Mouse (Mus musculus): ENCODE measurements around the gene Susd1. TPM values are rescaled to one million over a fixed set of nuclear protein-coding genes. Genes with fewer than 3 reads are reported as not detected.

Gene Susd1
- total and polyA plus RNA-seq, 3 experiments = 1.5 to 2.3 (median 1.6) TPM

DNA sequence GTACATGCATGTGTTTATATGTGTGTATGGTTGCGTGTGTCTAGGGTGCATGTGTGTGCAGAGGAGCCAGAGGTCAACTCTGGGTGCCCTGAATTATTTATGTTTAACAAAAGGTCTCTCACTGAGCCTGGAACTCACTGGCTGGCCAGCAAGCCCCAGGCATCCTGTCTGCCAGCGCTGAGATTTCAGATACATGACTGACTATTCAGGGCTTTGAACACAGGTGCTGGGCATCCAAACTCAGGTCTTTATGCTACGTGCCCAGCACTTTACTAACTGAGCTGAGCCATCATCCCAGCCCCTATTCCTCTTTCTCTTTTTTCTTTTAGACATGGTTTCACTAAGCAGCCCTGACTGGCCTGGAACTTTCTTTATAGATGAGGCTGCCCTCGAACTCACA is 59.8 kb downstream of the Susd1 start:
- DNase-seq = no peak

DNA sequence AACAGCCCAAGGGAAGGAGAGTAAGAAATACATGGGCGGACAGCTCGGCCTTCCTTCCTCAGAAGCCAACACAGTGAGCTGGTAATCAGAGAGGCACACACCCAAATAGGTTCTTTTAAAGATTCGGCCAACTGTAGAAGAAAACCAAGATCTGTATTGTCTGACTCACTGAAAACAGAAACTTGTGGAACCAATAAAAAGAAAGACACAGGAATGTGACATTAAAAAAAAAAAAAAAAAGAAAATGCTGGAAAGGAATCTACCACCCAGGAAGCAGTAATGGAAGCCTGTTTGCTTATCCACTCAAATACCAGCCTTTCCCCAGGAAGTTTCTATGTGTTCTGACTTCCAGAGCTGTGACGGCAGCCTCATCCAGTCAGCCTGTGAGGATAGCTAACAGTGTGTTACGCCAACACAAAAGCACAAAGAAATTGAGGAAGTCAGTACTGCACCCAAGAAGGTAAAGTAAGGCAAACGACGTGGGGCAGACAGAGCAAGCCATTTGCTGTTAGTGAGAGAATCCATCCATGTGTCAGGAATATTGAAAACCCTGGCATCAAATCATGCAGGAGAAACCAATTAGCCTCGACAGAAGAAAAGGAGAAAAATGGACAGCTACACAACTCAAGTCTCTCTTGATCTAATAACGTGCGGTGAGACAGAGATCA is 64.0 kb downstream of the Susd1 start:
- Histone ChIP-seq H3K9ac (ENCODE audit: low read depth, low read length) (no peak overlapping the region), H3K27ac (no peak overlapping the region), H3K27me3 (ENCODE audit: control insufficient read depth, insufficient read depth, low read length) (no peaks in the 10 kb centered on the region), H3K4me1 (ENCODE audit: control insufficient read depth, insufficient read depth, low read length) (no peaks in the 10 kb centered on the region), H3K36me3 (ENCODE audit: control insufficient read depth, insufficient read depth, low read length) (no peaks in the 10 kb centered on the region), H3K4me3 (no peak overlapping the region), H3K79me2 (replicated peaks; ENCODE audit: control insufficient read depth, insufficient read depth, low read length) (no peaks in the 10 kb centered on the region)
- no peak for DNase-seq
- TF ChIP-seq POLR2A (IDR thresholded peaks at IDR 0.05; ENCODE audit: insufficient read depth, low read depth, low read length) (no peak), EP300 (IDR thresholded peaks at IDR 0.05; ENCODE audit: insufficient read depth, low read depth, low read length) (no peak), CTCF (IDR thresholded peaks at IDR 0.05) (no peak)
- intact Hi-C loops (cut with DNase I) = no loop called here
- WGBS = 68% methylated on average over 10 of the region's 10 CpGs

More for the DNA sequence above, 59.8 kb downstream of the Susd1 start:
- TF ChIP-seq POLR2A (IDR thresholded peaks at IDR 0.05; ENCODE audit: insufficient read depth, low read depth, low read length) = no peak
- TF ChIP-seq CTCF (IDR thresholded peaks at IDR 0.05) = no peak
- TF ChIP-seq EP300 (IDR thresholded peaks at IDR 0.05; ENCODE audit: insufficient read depth, low read depth, low read length) = no peak
- Histone ChIP-seq H3K79me2 (replicated peaks; ENCODE audit: control insufficient read depth, insufficient read depth, low read length) (no peaks in the 10 kb centered on the region), H3K4me1 (ENCODE audit: control insufficient read depth, insufficient read depth, low read length) (no peaks in the 10 kb centered on the region; the same call in 1 of the 2 replicates), H3K9ac (ENCODE audit: low read depth, low read length) (no peak overlapping the region), H3K36me3 (ENCODE audit: control insufficient read depth, insufficient read depth, low read length) (no peaks in the 10 kb centered on the region), H3K27ac (no peak overlapping the region), H3K27me3 (ENCODE audit: control insufficient read depth, insufficient read depth, low read length) (no peaks in the 10 kb centered on the region), H3K4me3 (no peak overlapping the region)
- intact Hi-C loops (cut with DNase I) = no loop called here
- 96% methylated on average over 4 of the region's 4 CpGs for WGBS

DNA sequence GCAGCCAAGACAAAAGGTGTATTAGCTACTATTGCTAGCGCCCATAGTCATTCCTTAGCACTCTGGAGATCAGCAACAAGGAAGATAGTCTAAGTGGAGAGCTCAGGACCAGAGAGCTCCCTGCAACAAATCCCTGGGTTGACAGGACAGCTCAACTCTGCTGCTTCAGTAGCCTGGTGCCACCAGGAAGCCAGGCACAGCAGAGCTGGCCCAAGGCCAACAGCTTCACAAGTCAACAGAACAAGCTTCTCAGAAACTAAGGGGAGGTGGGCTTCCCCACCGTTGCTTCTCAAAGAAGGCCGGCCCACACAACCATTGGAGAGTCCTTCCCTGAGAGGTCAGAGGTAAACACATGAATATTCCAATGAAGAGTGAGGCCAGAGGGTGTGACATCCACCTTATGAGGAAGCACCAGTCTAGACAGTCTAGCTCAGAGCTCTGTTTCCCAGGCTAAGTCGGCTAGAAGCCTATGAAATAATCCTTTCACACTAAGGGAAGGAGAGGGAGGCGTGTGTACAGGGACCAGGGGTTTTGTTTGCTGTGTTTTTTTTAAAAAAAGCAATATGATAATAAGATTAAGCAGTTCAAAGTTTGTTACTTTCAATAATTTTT is 65.8 kb downstream of the Susd1 start:
- Histone ChIP-seq H3K27ac (no peak overlapping the region), H3K79me2 (replicated peaks; ENCODE audit: control insufficient read depth, insufficient read depth, low read length) (no peaks in the 10 kb centered on the region), H3K27me3 (ENCODE audit: control insufficient read depth, insufficient read depth, low read length) (no peaks in the 10 kb centered on the region), H3K4me1 (ENCODE audit: control insufficient read depth, insufficient read depth, low read length) (no peaks in the 10 kb centered on the region), H3K4me3 (no peak overlapping the region), H3K9ac (ENCODE audit: low read depth, low read length) (no peak overlapping the region), H3K36me3 (ENCODE audit: control insufficient read depth, insufficient read depth, low read length) (no peaks in the 10 kb centered on the region)
- DNase-seq = no peak
- WGBS = 51% methylated on average over 5 of the region's 5 CpGs
- TF ChIP-seq CTCF (IDR thresholded peaks at IDR 0.05) (no peak), POLR2A (IDR thresholded peaks at IDR 0.05; ENCODE audit: insufficient read depth, low read depth, low read length) (no peak), EP300 (IDR thresholded peaks at IDR 0.05; ENCODE audit: insufficient read depth, low read depth, low read length) (no peak)
- intact Hi-C loops (cut with DNase I) = no loop called here

DNA sequence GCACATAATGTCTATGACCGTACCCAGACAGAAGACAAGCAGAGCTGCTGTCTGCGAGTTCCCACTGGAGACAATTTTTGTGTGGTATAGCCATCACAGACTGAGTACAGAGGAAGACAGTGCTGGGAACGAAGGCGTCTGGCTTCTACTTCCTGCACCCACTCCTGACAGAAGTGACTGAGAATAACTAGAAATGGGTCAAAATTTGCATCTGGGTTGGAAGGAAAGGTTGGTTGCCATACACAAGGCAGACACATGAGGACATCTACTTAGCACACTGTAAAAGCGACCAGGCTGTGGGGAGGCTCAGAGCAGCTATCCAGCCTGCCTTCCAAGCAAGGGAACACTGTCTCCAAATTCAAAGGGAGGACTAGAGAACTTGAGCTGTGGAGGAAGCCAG is 66.5 kb downstream of the Susd1 start:
- H3K4me3 ChIP-seq = no peak overlapping the region
- intact Hi-C loops (cut with DNase I) = no loop called here
- no peaks in the 10 kb centered on the region for H3K36me3 ChIP-seq (ENCODE audit: control insufficient read depth, insufficient read depth, low read length)
- H3K9ac ChIP-seq (ENCODE audit: low read depth, low read length) = no peak overlapping the region
- H3K79me2 ChIP-seq (replicated peaks; ENCODE audit: control insufficient read depth, insufficient read depth, low read length) = no peaks in the 10 kb centered on the region
- H3K4me1 ChIP-seq (ENCODE audit: control insufficient read depth, insufficient read depth, low read length) = no peaks in the 10 kb centered on the region
- H3K27me3 ChIP-seq (ENCODE audit: control insufficient read depth, insufficient read depth, low read length) = no peaks in the 10 kb centered on the region
- no peak for DNase-seq
- TF ChIP-seq CTCF (IDR thresholded peaks at IDR 0.05) (no peak), POLR2A (IDR thresholded peaks at IDR 0.05; ENCODE audit: insufficient read depth, low read depth, low read length) (no peak), EP300 (IDR thresholded peaks at IDR 0.05; ENCODE audit: insufficient read depth, low read depth, low read length) (no peak)
- WGBS = 90% methylated on average over 5 of the region's 5 CpGs
- no peak overlapping the region for H3K27ac ChIP-seq

DNA sequence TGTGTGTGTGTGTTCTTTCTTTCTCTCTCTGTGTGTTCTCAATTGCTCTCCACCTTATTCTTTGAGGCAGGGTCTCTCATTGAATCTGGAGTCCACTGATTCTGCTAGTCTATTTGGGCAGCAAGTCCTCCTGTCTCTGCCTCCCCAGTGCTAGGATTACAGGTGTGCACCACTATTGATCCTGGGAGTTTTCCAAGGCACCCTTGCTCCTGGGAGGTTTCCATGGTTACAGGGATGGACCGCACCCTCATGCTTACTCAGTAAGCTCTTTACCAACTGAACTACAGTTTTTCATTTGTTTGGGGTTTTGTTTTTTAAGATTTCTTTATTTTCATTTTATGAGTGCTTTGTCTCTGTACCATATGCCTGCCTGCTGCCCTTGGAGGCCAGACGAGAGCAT is 68.5 kb downstream of the Susd1 start:
- Histone ChIP-seq H3K27me3 (ENCODE audit: control insufficient read depth, insufficient read depth, low read length) (no peaks in the 10 kb centered on the region), H3K4me3 (no peak overlapping the region), H3K27ac (no peak overlapping the region), H3K9ac (ENCODE audit: low read depth, low read length) (no peak overlapping the region), H3K79me2 (replicated peaks; ENCODE audit: control insufficient read depth, insufficient read depth, low read length) (no peaks in the 10 kb centered on the region), H3K4me1 (ENCODE audit: control insufficient read depth, insufficient read depth, low read length) (no peaks in the 10 kb centered on the region), H3K36me3 (ENCODE audit: control insufficient read depth, insufficient read depth, low read length) (no peaks in the 10 kb centered on the region)
- no peak for TF ChIP-seq EP300 (IDR thresholded peaks at IDR 0.05; ENCODE audit: insufficient read depth, low read depth, low read length)
- no peak for TF ChIP-seq CTCF (IDR thresholded peaks at IDR 0.05)
- no peak for TF ChIP-seq POLR2A (IDR thresholded peaks at IDR 0.05; ENCODE audit: insufficient read depth, low read depth, low read length)
- intact Hi-C loops (cut with DNase I) = no loop called here
- 100% methylated on average over 2 of the region's 2 CpGs for WGBS
- no peak for DNase-seq

DNA sequence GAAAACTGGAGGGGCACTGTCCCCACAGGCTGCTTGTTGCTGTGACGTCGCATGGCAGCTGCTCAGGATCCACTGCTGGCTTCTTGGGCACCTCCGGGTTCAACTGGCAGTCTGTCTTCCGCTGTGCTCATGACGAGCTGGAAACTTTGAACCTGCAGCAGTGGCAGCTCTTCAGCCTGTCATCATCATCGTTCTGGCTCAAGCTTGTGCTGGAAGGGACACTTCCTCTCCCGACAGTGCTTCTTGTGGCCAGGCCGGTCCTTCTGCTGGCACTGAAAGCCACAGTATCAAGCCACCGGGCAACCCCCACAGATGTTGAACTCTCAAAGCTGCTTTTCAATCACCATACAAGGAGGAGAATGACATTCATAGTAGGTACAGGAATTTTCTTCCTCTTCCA is 70.3 kb downstream of the Susd1 start:
- no peak for DNase-seq
- no peak for TF ChIP-seq CTCF (IDR thresholded peaks at IDR 0.05)
- no peaks in the 10 kb centered on the region for H3K36me3 ChIP-seq (ENCODE audit: control insufficient read depth, insufficient read depth, low read length)
- peaks cover 2% of the 10 kb centered on the region for H3K4me1 ChIP-seq (ENCODE audit: control insufficient read depth, insufficient read depth, low read length)
- 42% methylated on average over 9 of the region's 9 CpGs for whole genome bisulfite sequencing
- no peak overlapping the region for H3K27ac ChIP-seq
- no peaks in the 10 kb centered on the region for H3K27me3 ChIP-seq (ENCODE audit: control insufficient read depth, insufficient read depth, low read length)
- no peak overlapping the region for H3K9ac ChIP-seq (ENCODE audit: low read depth, low read length)
- intact Hi-C loops (cut with DNase I) = no loop called here
- H3K4me3 ChIP-seq = no peak overlapping the region
- H3K79me2 ChIP-seq (replicated peaks; ENCODE audit: control insufficient read depth, insufficient read depth, low read length) = no peaks in the 10 kb centered on the region
